Mouse (Mus musculus) thymus, adult 2 months (tissue): ENCODE data around the gene Lor. TPM values are rescaled to one million over a fixed set of nuclear protein-coding genes. Genes with fewer than 3 reads are reported as not detected.

Source experiments
- DNase-seq: peaks from one replicate; pipeline ENCODE4 v3.0.0; 2021
- H3K27ac ChIP-seq: fragments of 200-500 bp; 2 replicates; pipeline ENCODE4 v1.5.1; 2012; ENCODE audit warnings: low read length, control low read depth; ENCODE audit not compliant: control insufficient read depth, insufficient read depth
- H3K27me3 ChIP-seq: fragments of 200-500 bp; 2 replicates; pipeline ENCODE4 v1.6.1; 2012; ENCODE audit warnings: mild to moderate bottlenecking, low read length, moderate library complexity, mixed read lengths; ENCODE audit not compliant: control insufficient read depth, insufficient read depth
- H3K36me3 ChIP-seq: fragments of 200-500 bp; 2 replicates; pipeline ENCODE4 v1.6.1; 2012; ENCODE audit warnings: mild to moderate bottlenecking, low read length, moderate library complexity; ENCODE audit not compliant: control insufficient read depth, insufficient read depth
- H3K4me1 ChIP-seq: fragments of 200-500 bp; replicated peaks from 2 replicates; pipeline ENCODE4 v1.6.1; 2012; ENCODE audit warnings: low read length; ENCODE audit not compliant: control insufficient read depth, insufficient read depth
- H3K4me3 ChIP-seq: fragments of 200-500 bp; 2 replicates; pipeline ENCODE4 v1.5.1; 2012; ENCODE audit warnings: mild to moderate bottlenecking, low read length, control low read depth, moderate library complexity; ENCODE audit not compliant: control insufficient read depth, insufficient read depth
- CTCF ChIP-seq: fragments of 200-500 bp; IDR thresholded peaks from 2 replicates; pipeline ENCODE4 v1.5.1; 2012; ENCODE audit warnings: mild to moderate bottlenecking, control low read depth, low read length, moderate library complexity, borderline replicate concordance; ENCODE audit not compliant: control insufficient read depth, poor library complexity, insufficient read depth; ENCODE audit errors: extremely low read depth
- POLR2A ChIP-seq: fragments of 200-500 bp; IDR thresholded peaks from 2 replicates; pipeline ENCODE4 v1.6.1; 2012; ENCODE audit warnings: mild to moderate bottlenecking, low read length, control low read depth, moderate library complexity; ENCODE audit not compliant: control insufficient read depth, poor library complexity, insufficient read depth; ENCODE audit errors: extremely low read depth
- WGBS: fragments of 180-500 bp; shearing (Covaris S2); methylation state at CpG from one replicate; pipeline ENCODE4 v1.1.7; 2018; 5-methylcytosine and 5-hydroxymethylcytosine counted together
- polyA plus RNA-seq: library from polyadenylated mRNA; depleted of rRNA; stranded (reverse); fragments of >200 nt; gene quantifications from 2 replicates; pipeline ENCODE4 v1.2.3, GENCODE M21; 2012; rRNA removed

Lor gene
- 0.69 and 0.71 TPM in 2 replicates for polyA plus RNA-seq

DNA sequence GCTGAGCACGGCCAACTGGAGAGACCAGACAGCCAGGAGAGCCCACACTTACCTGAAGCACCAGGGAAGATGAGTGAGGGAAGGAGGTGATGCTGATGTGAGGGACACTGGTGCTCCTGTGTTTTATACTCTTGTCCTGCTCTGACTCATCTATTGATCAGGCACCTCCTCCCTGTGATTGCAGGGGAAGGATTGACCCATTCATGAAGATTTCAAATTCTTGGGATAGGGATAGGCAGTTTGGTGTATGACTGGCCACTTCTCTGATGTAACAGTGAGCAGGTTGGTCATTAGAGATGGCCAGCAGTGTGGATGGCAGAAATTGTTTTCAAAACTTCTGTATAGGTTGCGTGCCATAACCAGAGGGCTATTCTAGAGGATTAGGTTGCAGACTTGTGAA lies at the start of gene Lor:
Gene Lor (minus strand): TSS at position 101 of the 400 bp plus-strand sequence.
- no peak within 1 kb of the TSS for H3K4me3 ChIP-seq
- 89% methylated on average over 2 of the region's 2 CpGs for WGBS
- peaks cover 20% of the 10 kb centered on the region for H3K27me3 ChIP-seq
- no peak within 1 kb of the TSS for H3K27ac ChIP-seq
- H3K36me3 ChIP-seq: no peaks in the 10 kb centered on the region
- H3K4me1 ChIP-seq: peaks cover 6% of the 10 kb centered on the region; the same call in 1 of the 2 replicates
- TF ChIP-seq CTCF (no peak), POLR2A (no peak)
- no peak for DNase-seq

GRCm38 (mm10) chr3:92123847-92124246 lies 40.9 kb upstream of the Lor start, which contains the start of gene Prr9:
Gene Prr9, minus strand, starts transcription at chr3:92123947.
- Histone ChIP-seq H3K4me1 (no peaks in the 10 kb centered on the region), H3K36me3 (no peaks in the 10 kb centered on the region), H3K4me3 (no peak within 1 kb of the TSS), H3K27me3 (no peaks in the 10 kb centered on the region), H3K27ac (no peak within 1 kb of the TSS)
- WGBS: 74% methylated on average over 5 of the region's 5 CpGs
- no peak for TF ChIP-seq POLR2A
- no peak for TF ChIP-seq CTCF
- no peak for DNase-seq

GRCm38 (mm10) chr3:92120902-92121301 lies 38.0 kb upstream of the Lor start:
- 95% methylated on average over 3 of the region's 3 CpGs for WGBS
- no peak for TF ChIP-seq CTCF
- TF ChIP-seq POLR2A: no peak
- no peaks in the 10 kb centered on the region for H3K36me3 ChIP-seq

GRCm38 (mm10) chr3:92117930-92118329 lies 35.0 kb upstream of the Lor start:
- 37% methylated on average over 3 of the region's 3 CpGs for WGBS
- no peak overlapping the region for H3K27ac ChIP-seq
- DNase-seq: no peak
- H3K27me3 ChIP-seq: no peaks in the 10 kb centered on the region
- no peaks in the 10 kb centered on the region for H3K36me3 ChIP-seq
- no peak overlapping the region for H3K4me3 ChIP-seq
- H3K4me1 ChIP-seq: no peaks in the 10 kb centered on the region
- TF ChIP-seq CTCF (no peak), POLR2A (no peak)

More at GRCm38 (mm10) chr3:92120902-92121301, 38.0 kb upstream of the Lor start:
- H3K27ac ChIP-seq: no peak overlapping the region
- no peak for DNase-seq
- H3K4me1 ChIP-seq: no peaks in the 10 kb centered on the region
- H3K4me3 ChIP-seq: no peak overlapping the region
- no peaks in the 10 kb centered on the region for H3K27me3 ChIP-seq

- no peak for DNase-seq
- H3K27me3 ChIP-seq: no peaks in the 10 kb centered on the region
- TF ChIP-seq POLR2A (no peak), CTCF (no peak)
- no peaks in the 10 kb centered on the region for H3K36me3 ChIP-seq
- no peak overlapping the region for H3K4me3 ChIP-seq
- no peaks in the 10 kb centered on the region for H3K4me1 ChIP-seq
- no peak overlapping the region for H3K27ac ChIP-seq
These were observed 28.6 kb upstream of the Lor start for GRCm38 (mm10) chr3:92111526-92111925.

GRCm38 (mm10) chr3:92110790-92111189 lies 27.8 kb upstream of the Lor start:
- Histone ChIP-seq H3K27ac (no peak overlapping the region), H3K4me1 (no peaks in the 10 kb centered on the region), H3K4me3 (no peak overlapping the region), H3K27me3 (no peaks in the 10 kb centered on the region), H3K36me3 (no peaks in the 10 kb centered on the region)
- DNase-seq: no peak
- TF ChIP-seq POLR2A (no peak), CTCF (no peak)

DNA sequence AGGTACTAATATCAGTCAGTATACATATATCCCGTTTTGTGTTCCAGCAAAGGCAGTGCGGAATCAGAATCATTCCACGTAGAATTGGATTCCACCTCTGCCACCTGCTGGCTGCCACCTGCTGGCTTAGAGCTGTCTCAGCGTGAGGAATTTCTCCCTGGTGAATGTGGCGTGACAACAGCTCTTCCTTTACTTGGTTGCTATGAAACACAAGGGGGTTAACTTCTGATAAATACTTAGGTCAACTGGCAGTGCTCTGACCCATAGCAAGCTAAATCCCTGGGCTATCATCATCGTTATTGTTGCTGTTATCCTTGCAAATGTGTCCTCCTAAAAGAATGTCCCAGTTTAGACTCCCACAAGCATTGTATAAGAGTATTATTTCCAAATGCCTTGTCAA lies 23.6 kb upstream of the Lor start:
- Histone ChIP-seq H3K27me3 (no peaks in the 10 kb centered on the region), H3K36me3 (no peaks in the 10 kb centered on the region), H3K4me1 (no peaks in the 10 kb centered on the region), H3K27ac (no peak overlapping the region), H3K4me3 (no peak overlapping the region)
- DNase-seq: no peak
- 13% methylated on average over 6 of the region's 6 CpGs for WGBS
- TF ChIP-seq POLR2A: no peak
